Mouse (Mus musculus) lung, postnatal 4 days (tissue): ENCODE measurements around the gene Ralgps1.
A peak's percentile ranks its signal among the peaks of the same experiment; 100 is the strongest.
"Not testable (repeated sequence)": the region's sequence is repeated elsewhere in the genome, so short reads cannot be mapped to it uniquely, and the experiment has no call there.

ENCODE experiments used
- DNase-seq, 2 experiments: peaks; one replicate each; pipeline ENCODE4 v3.0.0; 2021

The Ralgps1 gene

DNA sequence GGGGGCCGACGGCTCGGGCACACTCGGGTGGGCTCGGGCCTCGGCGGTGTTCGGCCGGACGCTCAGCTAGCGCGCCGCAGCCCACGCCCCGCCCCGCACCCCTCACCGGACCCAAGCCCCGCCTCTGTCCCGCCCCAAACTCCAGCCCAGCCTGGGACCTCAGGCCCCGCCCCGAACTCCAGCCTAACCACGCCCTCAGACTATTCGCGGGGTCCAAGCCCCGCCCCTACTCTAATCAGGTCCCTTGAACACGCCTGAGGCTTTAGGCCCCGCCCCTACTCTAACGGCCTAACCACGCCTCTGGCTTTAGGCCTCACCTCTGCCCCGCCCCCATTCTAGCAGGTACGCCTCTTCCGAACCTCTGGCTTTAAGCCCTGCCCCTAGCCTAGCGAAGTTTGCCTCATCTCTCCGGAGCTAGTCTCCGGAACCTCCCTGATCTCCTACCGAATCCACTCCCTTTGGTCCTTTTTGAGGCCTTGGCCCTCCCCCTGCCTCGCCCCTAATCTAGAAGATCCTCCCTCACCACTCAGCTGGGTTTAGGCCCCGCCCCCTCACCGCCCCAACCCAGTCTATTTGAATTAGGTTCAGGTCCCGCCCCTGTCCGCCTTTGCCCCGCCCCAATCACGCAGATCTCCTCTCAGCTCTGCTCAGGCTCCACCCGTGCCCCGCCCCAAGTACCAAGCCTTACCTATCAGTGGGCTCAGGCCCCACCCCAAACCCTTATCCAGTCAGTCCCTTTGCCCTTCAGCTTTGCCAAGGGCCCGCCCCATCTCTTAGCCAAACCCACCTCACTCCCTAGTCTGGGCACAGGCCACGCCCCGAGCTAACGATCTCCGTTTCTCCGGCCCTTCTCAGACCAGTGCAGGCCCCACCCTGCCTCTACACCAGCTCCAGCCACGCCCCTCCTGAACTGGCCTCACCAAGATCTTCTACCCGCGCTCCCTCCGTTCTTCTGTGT is 240.5 kb downstream of the Ralgps1 start:
- DNase-seq: peak; percentile 99

DNA sequence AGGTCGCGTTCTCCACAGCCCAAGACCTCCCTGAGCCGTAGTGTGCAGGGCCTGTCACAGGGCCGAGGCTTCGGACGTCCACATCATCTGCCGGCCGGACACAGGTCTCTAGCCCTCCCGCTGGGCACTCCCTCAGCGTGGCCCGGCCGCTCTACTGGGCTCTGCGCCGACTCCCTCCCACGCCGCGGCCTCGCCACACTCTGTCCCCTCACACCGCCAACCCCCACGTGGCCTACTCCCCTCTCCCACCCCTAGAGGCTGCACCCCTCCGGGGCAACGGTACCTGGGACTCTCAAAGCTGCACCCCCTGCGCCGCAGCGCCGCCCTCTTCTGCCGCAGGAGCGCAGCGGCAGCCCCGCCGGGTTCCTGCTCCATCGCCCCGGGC is 241.2 kb downstream of the Ralgps1 start:
- DNase-seq: no peak

DNA sequence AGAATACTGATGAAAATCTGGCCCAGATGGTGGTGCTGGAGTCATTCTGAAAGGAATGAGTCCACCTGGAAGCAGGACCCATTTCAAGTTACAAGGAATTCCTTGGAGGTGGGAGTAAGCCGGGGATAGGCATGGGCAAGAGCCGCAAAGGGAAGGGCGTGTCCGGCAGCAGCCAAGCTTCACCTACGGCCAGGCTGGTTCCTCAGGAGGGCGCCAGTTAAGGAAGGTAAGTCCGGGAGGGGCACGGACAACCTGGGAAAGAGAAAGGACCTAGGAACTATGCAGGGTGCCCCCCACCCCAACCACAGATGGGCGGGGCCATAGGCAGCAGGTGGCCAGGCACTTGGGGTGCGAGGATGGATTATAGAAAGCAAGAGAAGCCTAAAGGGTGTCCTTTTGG is 241.6 kb downstream of the Ralgps1 start:
- DNase-seq: peak; percentile 31 to 40

DNA sequence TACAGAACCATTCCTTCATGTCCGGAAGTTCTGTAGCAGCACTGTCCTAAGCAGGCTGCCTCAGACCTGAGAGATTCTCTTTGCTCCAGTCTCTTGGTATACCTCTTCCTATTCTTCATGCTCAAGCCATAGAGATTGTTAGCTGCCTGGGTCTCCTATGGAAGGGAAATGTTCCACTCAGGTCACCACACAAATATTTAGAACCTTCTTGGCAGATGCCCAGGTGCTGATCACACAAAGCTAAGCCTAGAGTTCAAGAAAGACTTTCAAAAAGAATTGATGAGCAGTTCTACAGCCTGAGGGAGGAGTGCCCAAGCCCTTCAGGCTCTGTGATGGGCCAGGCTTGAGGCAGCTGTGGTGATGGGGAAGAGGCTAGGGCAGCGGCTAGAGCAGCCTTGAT is 242.3 kb downstream of the Ralgps1 start:
- DNase-seq: no peak

DNA sequence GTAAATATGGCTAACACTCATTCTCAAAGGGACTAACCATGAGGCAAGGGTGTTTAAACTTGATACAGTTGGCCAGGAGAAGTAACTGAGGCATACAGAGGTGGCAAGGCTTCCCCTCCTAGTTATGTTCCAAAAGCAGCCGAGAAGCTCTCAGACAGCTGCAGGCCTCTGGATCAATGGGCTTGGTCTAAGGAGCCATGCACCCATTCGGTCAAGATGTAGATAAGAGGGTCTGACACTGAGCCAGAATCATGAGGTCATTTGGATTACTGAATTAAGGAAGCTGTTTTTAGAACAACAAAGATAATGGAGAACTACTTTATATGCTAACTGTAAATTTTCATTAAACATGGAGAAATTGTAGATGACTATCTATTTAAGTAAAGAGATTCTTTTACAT is 244.0 kb downstream of the Ralgps1 start:
- no peak for DNase-seq

DNA sequence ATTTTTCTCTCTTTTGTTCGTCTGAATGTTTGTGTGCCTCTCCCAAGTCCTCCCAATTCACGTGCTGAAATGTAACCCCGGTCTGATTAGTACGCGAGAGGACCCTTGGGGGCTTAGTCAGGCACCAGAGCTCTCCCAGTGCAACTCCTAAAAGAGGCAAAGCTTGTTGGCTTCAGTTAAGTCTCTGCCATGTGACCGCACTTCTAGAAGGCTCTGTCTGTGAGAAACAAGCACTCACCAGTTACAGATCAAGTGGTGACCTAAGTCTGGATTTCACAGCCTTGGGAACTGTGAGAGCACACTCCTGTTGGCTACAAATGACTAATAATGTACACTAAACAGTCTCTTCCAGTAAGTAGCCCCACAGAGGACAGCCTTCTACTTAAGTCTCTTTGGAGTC is 248.4 kb downstream of the Ralgps1 start:
- DNase-seq: peak in 1 of 2 experiments; percentile 8

DNA sequence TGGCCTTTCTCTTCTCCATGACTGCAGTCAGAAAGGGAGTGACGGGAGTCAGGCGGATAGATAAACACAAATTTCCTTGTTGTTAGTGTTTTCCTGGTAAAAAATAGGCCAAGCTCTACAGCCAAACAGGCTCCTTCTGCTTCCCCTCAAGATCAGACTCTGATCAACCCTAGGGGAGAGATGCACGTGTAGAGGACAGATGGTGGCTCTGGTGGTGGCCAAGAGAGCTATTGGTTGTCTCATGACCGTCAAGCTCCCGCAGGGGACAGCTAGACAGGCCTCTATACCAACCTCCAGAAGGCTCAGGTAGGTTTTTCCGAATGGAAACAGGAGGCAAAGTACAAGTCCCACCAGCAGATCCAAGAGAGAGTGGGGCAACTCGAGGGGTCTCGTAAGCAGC is 270.8 kb downstream of the Ralgps1 start:
- DNase-seq: no peak

DNA sequence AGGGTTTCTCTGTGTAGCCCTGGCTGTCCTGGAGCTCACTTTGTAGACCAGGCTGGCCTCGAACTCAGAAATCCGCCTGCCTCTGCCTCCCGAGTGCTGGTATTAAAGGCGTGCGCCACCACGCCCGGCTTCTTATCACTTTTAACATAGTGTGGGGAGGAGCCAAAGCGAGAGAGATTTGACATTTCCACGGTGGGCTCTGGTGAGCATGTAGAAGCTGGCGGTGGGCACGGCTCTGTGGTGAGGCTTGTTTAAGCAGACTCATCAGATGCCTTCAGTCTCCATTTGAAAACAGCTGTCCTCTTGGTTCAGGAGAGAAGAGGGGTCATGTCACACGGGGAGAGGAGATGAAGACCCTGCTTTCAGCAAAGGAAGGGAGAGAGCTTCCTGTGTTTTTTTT is 274.0 kb downstream of the Ralgps1 start:
- not testable (repeated sequence) for DNase-seq

DNA sequence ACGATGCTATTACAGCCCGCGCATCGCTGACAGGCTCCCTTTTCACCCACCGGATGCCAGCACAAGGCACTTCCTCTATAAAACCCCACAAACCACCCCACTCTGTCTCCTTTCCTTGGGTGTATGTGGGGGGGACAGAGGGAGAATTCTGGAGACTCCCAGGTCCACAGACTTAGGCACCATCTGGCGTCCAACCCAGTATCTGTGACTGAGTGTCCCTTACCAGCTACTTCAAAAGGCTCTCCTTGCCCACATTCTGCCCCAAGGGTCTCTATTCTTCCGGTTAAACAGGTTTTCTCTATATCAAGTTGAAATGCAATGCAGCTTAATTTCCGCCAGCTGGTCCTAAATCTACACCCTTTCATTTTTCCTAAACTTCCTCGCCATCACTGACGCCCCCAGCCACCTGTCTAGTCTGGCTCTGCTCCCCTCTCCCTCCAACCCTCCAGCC is 276.0 kb downstream of the Ralgps1 start:
- DNase-seq: no peak

DNA sequence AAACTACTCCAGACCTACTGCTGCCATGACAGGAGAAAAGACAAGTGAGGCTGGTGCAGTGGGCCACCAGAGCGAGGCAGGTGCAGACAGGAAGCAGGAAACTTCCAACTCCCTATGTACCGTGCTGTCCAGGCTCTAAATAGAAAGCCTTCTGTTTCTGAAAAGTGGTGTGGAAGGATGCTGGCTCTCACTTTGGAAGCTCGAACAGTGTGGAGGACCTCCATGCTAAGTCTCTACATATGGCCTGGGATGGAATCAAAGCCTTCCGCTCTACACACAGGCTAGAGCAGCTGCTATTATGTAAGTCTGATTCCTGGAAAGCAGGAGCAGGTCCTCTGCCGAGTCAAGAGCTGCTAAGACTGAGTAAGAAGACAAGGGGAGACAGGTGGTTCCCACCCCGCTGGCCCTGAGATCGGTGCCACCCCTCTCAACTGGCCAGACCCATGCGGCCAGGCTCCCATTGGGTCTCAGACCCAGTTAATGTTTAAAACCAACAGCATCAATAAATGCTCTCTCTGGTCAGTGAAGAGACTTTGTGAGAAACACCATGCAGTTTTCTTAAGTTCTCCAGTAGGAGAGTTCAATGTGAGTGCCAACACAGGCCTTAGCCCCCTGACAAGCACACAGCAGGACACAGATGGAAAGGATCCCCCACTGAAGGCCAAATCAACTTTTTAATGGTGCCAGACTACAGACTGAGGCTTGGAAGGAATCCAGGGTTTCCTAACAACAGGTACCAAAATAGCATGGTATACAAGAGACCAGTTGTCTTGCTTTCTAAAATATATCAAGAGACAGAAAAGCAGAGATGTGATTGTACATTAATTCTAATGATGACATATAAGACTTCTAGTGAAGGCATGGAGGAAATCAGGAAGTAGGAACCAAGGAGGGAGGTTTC is 280.4 kb downstream of the Ralgps1 start:
- DNase-seq: no peak

DNA sequence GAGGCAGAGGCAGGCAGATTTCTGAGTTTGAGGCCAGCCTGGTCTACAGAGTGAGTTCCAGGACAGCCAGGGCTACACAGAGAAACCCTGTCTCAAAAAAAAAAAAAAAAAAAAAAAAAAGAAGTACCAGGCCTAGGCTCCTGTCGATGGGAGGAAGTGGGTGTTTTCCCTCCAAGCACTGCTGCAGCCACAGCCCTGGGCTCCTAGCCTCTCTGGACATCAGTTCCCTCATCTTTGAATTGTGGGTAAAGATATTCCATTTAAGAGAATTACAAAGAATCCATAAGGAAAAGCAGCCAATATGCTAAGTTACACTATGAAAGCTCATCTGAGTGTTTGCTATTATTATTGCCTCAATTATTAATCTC is 281.3 kb downstream of the Ralgps1 start:
- DNase-seq: not testable (repeated sequence)

DNA sequence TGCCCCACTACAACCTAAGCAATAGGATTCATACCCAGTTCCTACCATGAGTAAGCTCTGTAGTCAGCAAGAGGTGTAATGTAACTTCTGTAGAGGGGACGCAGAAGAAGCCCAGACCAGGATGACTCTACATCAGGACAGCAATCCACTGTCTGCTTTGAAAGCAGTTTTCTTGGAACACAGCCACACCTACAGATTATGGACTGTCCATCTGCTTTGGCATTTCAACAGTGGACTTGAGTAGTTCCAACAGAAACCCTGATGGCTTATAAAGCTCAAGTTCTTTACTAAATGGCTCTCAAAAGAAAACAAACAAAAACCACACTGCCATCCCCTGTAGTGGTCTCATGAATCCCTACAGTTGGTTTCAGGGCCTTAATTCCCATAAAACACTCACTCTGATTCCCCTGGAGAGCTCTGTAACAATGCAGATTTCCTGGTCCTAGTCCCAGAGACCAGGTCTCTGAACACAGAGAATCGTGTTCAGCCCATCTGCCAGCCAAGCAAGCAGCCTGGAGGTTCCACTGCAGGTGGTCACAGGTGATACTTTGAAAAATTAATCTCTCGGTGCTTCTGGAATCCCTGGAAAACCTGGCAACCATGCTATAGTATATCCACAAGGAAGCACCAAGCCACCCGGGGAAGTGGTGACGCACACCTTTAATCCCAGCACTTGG is 281.8 kb downstream of the Ralgps1 start:
- DNase-seq: no peak

DNA sequence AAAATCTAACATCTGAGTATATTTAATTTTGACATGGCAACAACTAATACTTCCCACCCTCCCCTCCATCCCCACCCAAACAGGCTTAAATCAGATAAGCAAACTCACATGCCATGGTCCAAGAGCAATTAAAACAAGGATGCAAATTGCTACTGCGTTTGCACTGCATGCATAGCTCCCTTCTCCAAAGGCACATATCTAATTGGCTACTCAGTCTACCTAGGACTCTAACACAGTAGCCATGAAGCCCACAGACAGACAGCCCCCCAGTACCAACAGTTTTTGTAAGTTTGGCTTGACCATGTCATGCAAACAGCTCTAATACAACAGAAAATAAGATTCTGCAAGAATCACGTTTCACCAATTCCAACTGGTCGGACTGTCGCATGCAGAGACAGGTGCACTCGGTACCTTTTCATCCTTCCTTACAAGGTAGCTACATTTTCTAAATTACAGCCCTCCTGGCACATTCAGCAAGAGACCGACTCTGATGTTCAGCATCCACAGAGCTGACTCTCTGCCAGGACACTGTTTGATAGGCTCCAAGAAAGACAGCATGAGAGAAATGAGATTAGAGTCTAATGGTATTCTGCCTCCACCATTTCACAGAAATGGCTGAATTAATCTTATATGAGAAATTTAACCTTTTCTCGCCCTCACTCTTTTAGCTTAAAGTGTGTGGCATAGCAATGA is 284.5 kb downstream of the Ralgps1 start:
- DNase-seq: no peak

DNA sequence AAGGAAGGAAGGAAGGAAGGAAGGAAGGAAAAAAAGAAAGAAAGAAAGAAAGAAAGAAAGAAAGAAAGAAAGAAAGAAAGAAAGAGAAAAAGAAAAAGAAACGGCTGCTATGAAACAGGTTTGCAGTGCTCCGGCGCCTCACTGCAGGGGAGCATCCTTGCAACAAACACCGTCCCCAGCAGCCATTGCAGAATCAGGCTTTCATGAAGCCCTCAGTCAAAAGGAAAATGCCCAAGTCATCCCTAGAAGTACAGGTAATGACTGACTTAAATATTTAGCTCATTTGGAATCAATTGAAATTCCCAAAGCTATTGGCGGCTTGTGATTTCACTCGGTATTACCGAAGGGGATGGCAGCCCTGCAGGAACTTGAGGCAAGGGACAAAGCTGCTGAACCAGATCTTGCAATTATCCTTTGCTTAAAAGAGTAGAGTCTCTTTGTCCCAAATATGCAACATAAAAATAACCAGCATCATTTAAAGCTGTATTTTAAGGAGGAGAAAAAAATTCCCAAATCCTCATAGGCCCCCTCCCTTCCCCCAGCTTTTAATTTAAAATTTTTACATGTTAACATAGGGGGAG is 285.2 kb downstream of the Ralgps1 start:
- no peak for DNase-seq

DNA sequence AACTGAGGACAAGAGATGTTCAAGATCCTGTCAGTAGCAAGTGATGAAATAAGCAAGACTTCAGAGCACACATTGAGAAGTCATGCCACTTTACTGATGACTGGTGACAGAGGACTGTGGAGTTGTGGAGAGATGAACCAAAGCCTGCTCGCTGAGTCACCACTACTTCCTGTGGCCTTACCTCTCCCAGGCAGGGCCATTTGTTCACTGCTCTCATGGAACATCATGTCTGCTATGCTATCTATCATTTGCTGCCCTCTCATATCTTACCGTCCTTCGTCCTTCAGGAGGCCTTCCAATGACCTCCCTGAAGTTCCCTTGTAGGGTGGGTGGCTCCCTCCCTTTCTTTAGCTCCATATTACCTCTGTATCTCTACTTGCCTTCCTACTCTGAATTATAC is 287.1 kb downstream of the Ralgps1 start:
- DNase-seq: no peak
